Mouse (Mus musculus): ENCODE results near the gene Olfr73. TPM values are rescaled to one million over a fixed set of nuclear protein-coding genes. Genes with fewer than 3 reads are reported as not detected.
"Not testable (repeated sequence)": the region's sequence is repeated elsewhere in the genome, so short reads cannot be mapped to it uniquely, and the experiment has no call there.

The Olfr73 gene
- total and polyA plus RNA-seq, 3 experiments: not detected

- Histone ChIP-seq H3K4me2 (ENCODE audit: insufficient read depth, low read depth, poor library complexity, severe bottlenecking) (no peak overlapping the region), H3K27ac (ENCODE audit: insufficient read depth, low read depth) (no peak overlapping the region), H3K79me2 (replicated peaks; ENCODE audit: control insufficient read depth, extremely low read depth, insufficient read depth, poor library complexity, severe bottlenecking) (no peaks in the 10 kb centered on the region), H3K4me1 (ENCODE audit: control insufficient read depth in 1 of 2, insufficient read depth in 2 of 2) (no peaks in the 10 kb centered on the region), H3K9ac (ENCODE audit: insufficient read depth, low read depth) (no peak overlapping the region), H3K27me3 (replicated peaks) (no peaks in the 10 kb centered on the region), H3K4me3 (replicated peaks in 1 of 3; ENCODE audit: low read depth in 2 of 3, low read length in 2 of 3, poor library complexity in 1 of 3) (no peak overlapping the region), H3K9me3 (replicated peaks; ENCODE audit: low read length) (peaks cover 13% of the 10 kb centered on the region), H3K36me3 (replicated peaks in 1 of 2; ENCODE audit: control insufficient read depth in 1 of 2, insufficient read depth in 1 of 2, low read length in 1 of 2) (no peaks in the 10 kb centered on the region)
- dilution Hi-C loops (cut with MboI; ENCODE audit: extremely low pct_ligation_motif_present, extremely low pct_unique_long_range_greater_than_20kb, low sequenced_read_pairs) (no loop called here), in situ Hi-C loops (cut with MboI; ENCODE audit: low pct_ligation_motif_present, low pct_unique_long_range_greater_than_20kb, low sequenced_read_pairs) (no loop called here)
- no peak for DNase-seq (ENCODE audit: extremely low read depth)
- TF ChIP-seq CHD1 (IDR thresholded peaks at IDR 0.05; ENCODE audit: low read depth, low read length): no peak
- no peak for TF ChIP-seq HCFC1 (IDR thresholded peaks at IDR 0.05; ENCODE audit: low read depth, low read length)
These were observed 26.1 kb upstream of the Olfr73 start for GRCm38 (mm10) chr2:88063587-88063986.

DNA sequence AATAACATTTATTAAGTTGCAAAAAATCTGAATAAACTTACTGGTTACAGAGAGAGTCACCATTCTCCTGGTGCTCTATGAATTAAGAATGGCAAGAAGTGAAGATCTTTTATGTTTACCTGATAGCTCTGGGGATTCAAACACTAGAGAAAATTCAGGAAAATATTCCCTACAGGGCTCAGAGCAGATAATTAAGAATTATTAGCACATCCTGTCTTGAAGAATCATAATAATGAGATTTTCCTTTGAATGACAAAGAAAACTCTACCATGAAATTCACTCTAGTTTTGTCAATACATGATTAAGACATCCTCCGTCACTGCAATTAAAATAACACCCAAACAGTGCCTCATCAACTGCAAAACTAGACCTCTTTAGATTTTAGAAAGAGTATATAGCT lies 13.5 kb upstream of the Olfr73 start, which contains the start of gene Olfr1162:
TSS of gene Olfr1162 (minus strand) at position 101 of the 400 bp plus-strand sequence.
- Histone ChIP-seq H3K27ac (ENCODE audit: insufficient read depth, low read depth) (no peak within 1 kb of the TSS), H3K4me2 (ENCODE audit: insufficient read depth, low read depth, poor library complexity, severe bottlenecking) (no peak within 1 kb of the TSS), H3K27me3 (replicated peaks) (no peaks in the 10 kb centered on the region), H3K4me3 (replicated peaks in 1 of 3; ENCODE audit: low read depth in 2 of 3, low read length in 2 of 3, poor library complexity in 1 of 3) (no peak within 1 kb of the TSS), H3K9ac (ENCODE audit: insufficient read depth, low read depth) (no peak within 1 kb of the TSS), H3K4me1 (ENCODE audit: control insufficient read depth in 1 of 2, insufficient read depth in 2 of 2) (no peaks in the 10 kb centered on the region), H3K36me3 (replicated peaks in 1 of 2; ENCODE audit: control insufficient read depth in 1 of 2, insufficient read depth in 1 of 2, low read length in 1 of 2) (no peaks in the 10 kb centered on the region), H3K79me2 (replicated peaks; ENCODE audit: control insufficient read depth, extremely low read depth, insufficient read depth, poor library complexity, severe bottlenecking) (no peaks in the 10 kb centered on the region), H3K9me3 (replicated peaks; ENCODE audit: low read length) (peaks cover 9% of the 10 kb centered on the region)
- TF ChIP-seq GABPA (IDR thresholded peaks at IDR 0.05; ENCODE audit: insufficient replicate concordance, low read depth, low read length) (no peak), USF2 (conservative IDR thresholded peaks at IDR 0.05; ENCODE audit: low read depth, low read length) (no peak), EP300 (IDR thresholded peaks at IDR 0.05; ENCODE audit: low read length) (no peak), MAX (IDR thresholded peaks at IDR 0.05; ENCODE audit: low read length) (no peak), PAX5 (IDR thresholded peaks at IDR 0.05; ENCODE audit: low read length) (no peak), JUND (conservative IDR thresholded peaks at IDR 0.05; ENCODE audit: low read depth, low read length) (no peak), NELFE (IDR thresholded peaks at IDR 0.05; ENCODE audit: low read depth, low read length) (no peak), ZKSCAN1 (IDR thresholded peaks at IDR 0.05; ENCODE audit: borderline replicate concordance, low read depth, low read length) (no peak), MXI1 (IDR thresholded peaks at IDR 0.05; ENCODE audit: low read depth, low read length) (no peak), BHLHE40 (IDR thresholded peaks at IDR 0.05; ENCODE audit: low read depth, low read length) (no peak), POLR2AphosphoS2 (IDR thresholded peaks at IDR 0.05; ENCODE audit: low read depth, low read length) (no peak)
- in situ Hi-C loops (cut with MboI; ENCODE audit: low pct_ligation_motif_present, low pct_unique_long_range_greater_than_20kb, low sequenced_read_pairs) (no loop called here), dilution Hi-C loops (cut with MboI; ENCODE audit: extremely low pct_ligation_motif_present, extremely low pct_unique_long_range_greater_than_20kb, low sequenced_read_pairs) (no loop called here)
- DNase-seq (ENCODE audit: extremely low read depth): no peak

DNA sequence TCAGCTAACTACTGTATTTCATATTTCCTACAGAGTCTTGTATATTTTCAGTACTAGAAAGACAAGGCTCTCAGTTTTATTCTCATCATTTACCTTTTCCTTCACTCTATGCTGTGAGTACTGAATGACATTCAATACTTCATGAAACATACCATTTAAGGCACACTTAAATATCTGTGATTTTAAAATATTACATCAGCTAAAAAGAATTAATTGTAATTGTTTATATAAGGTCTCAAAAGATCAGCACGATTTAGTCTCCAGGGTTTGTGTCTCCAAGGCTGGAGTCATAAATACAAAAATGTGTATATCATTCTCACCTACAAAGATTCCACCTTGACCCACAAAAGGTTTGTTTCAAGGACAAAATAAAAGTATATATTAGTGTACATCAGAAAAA lies 15.0 kb downstream of the Olfr73 start, which contains the start of gene Olfr1161:
TSS of gene Olfr1161 (plus strand) at position 301 of the 400 bp plus-strand sequence.
- dilution Hi-C loops (cut with MboI; ENCODE audit: extremely low pct_ligation_motif_present, extremely low pct_unique_long_range_greater_than_20kb, low sequenced_read_pairs); in situ Hi-C loops (cut with MboI; ENCODE audit: low pct_ligation_motif_present, low pct_unique_long_range_greater_than_20kb, low sequenced_read_pairs): not testable (repeated sequence)
- peaks cover 15% of the 10 kb centered on the region for H3K9me3 ChIP-seq (replicated peaks; ENCODE audit: low read length)

More for the DNA sequence above, 15.0 kb downstream of the Olfr73 start, which contains the start of gene Olfr1161:
- H3K27ac ChIP-seq (ENCODE audit: insufficient read depth, low read depth); H3K4me2 ChIP-seq (ENCODE audit: insufficient read depth, low read depth, poor library complexity, severe bottlenecking); DNase-seq (ENCODE audit: extremely low read depth); H3K4me3 ChIP-seq (replicated peaks in 1 of 3; ENCODE audit: low read depth in 2 of 3, low read length in 2 of 3, poor library complexity in 1 of 3); H3K36me3 ChIP-seq (replicated peaks in 1 of 2; ENCODE audit: control insufficient read depth in 1 of 2, insufficient read depth in 1 of 2, low read length in 1 of 2); H3K27me3 ChIP-seq (replicated peaks); H3K79me2 ChIP-seq (replicated peaks; ENCODE audit: control insufficient read depth, extremely low read depth, insufficient read depth, poor library complexity, severe bottlenecking); H3K4me1 ChIP-seq (ENCODE audit: control insufficient read depth in 1 of 2, insufficient read depth in 2 of 2); H3K9ac ChIP-seq (ENCODE audit: insufficient read depth, low read depth): not testable (repeated sequence)

Measured in CH12.LX (cell line).